Mouse (Mus musculus): ENCODE measurements around the gene Oma1. TPM values are rescaled to one million over a fixed set of nuclear protein-coding genes. Genes with fewer than 3 reads are reported as not detected.

Gene Oma1
- polyA plus RNA-seq, 1 experiment = 17.1 TPM

- Histone ChIP-seq H3K4me3 (ENCODE audit: insufficient read depth, low read length) (no peak overlapping the region), H3K27ac (ENCODE audit: insufficient read depth, low read length) (no peak overlapping the region)
- TF ChIP-seq CTCF (IDR thresholded peaks at IDR 0.05; ENCODE audit: borderline replicate concordance, insufficient read depth, low read length) (no peak), POLR2A (IDR thresholded peaks at IDR 0.05; ENCODE audit: low read depth, low read length) (no peak)
These were observed 35.6 kb downstream of the Oma1 start for GRCm38 (mm10) chr4:103349219-103349618.

GRCm38 (mm10) chr4:103352926-103353325 lies 39.3 kb downstream of the Oma1 start:
- no peaks in the 10 kb centered on the region for H3K4me1 ChIP-seq (ENCODE audit: control insufficient read depth, insufficient read depth, low read length)
- no peak for TF ChIP-seq POLR2A (IDR thresholded peaks at IDR 0.05; ENCODE audit: low read depth, low read length)
- no peak for TF ChIP-seq CTCF (IDR thresholded peaks at IDR 0.05; ENCODE audit: borderline replicate concordance, insufficient read depth, low read length)
- H3K27ac ChIP-seq (ENCODE audit: insufficient read depth, low read length) = no peak overlapping the region
- no peak overlapping the region for H3K4me3 ChIP-seq (ENCODE audit: insufficient read depth, low read length)

More at GRCm38 (mm10) chr4:103349219-103349618, 35.6 kb downstream of the Oma1 start:
- no peaks in the 10 kb centered on the region for H3K4me1 ChIP-seq (ENCODE audit: control insufficient read depth, insufficient read depth, low read length)

- Histone ChIP-seq H3K4me3 (ENCODE audit: insufficient read depth, low read length) (no peak overlapping the region), H3K27ac (ENCODE audit: insufficient read depth, low read length) (no peak overlapping the region), H3K4me1 (ENCODE audit: control insufficient read depth, insufficient read depth, low read length) (no peaks in the 10 kb centered on the region)
- no peak for TF ChIP-seq CTCF (IDR thresholded peaks at IDR 0.05; ENCODE audit: borderline replicate concordance, insufficient read depth, low read length)
- no peak for TF ChIP-seq POLR2A (IDR thresholded peaks at IDR 0.05; ENCODE audit: low read depth, low read length)
These were observed 43.8 kb downstream of the Oma1 start for GRCm38 (mm10) chr4:103357457-103357856.

GRCm38 (mm10) chr4:103358941-103359448 lies 45.4 kb downstream of the Oma1 start:
- Histone ChIP-seq H3K4me3 (ENCODE audit: insufficient read depth, low read length) (no peak overlapping the region), H3K4me1 (ENCODE audit: control insufficient read depth, insufficient read depth, low read length) (no peaks in the 10 kb centered on the region), H3K27ac (ENCODE audit: insufficient read depth, low read length) (no peak overlapping the region)
- no peak for TF ChIP-seq CTCF (IDR thresholded peaks at IDR 0.05; ENCODE audit: borderline replicate concordance, insufficient read depth, low read length)
- no peak for TF ChIP-seq POLR2A (IDR thresholded peaks at IDR 0.05; ENCODE audit: low read depth, low read length)

DNA sequence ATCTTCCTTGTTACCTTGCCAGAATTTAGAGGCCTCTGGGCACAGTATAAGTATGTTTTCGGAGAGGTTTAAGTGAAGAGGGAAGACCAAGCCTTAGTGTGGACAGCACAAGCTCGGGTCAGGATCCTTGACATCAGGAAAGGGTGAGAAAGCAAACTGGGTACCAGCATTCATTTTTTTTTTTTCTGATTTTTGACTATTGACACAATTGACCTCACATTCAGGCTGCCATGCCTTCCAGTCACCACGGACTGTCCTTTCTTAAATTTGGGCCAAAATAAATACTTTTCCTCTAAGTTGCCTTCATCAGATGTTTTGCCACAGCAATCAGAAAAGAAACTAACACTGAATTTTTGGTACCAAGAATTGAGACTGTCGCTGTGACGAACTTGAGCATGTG lies 68.6 kb downstream of the Oma1 start:
- H3K4me1 ChIP-seq (ENCODE audit: control insufficient read depth, insufficient read depth, low read length) = no peaks in the 10 kb centered on the region
- H3K4me3 ChIP-seq (ENCODE audit: insufficient read depth, low read length) = no peak overlapping the region
- TF ChIP-seq CTCF (IDR thresholded peaks at IDR 0.05; ENCODE audit: borderline replicate concordance, insufficient read depth, low read length) = no peak
- no peak overlapping the region for H3K27ac ChIP-seq (ENCODE audit: insufficient read depth, low read length)

DNA sequence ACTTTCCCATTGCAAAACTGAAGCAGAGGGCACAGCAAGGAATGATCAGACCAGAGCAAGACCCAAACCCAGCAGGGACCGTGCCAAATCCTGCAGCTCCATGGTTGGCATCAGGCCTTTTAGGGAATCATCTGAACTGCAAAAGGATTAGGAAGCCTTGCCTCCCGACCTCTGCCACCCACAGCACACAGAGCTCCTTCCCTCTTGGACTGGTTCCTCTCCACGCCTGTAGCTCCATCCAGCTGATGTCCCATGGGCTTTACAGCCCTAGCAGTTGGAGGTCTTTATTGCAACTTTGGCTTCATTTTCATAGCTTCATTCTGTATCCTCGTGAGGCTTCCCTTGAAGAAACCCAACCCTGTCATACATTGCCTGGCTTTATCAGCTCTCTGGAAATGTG lies 71.4 kb downstream of the Oma1 start:
- TF ChIP-seq CTCF (IDR thresholded peaks at IDR 0.05; ENCODE audit: borderline replicate concordance, insufficient read depth, low read length) = no peak
- H3K4me3 ChIP-seq (ENCODE audit: insufficient read depth, low read length) = no peak overlapping the region
- no peak overlapping the region for H3K27ac ChIP-seq (ENCODE audit: insufficient read depth, low read length)

GRCm38 (mm10) chr4:103385835-103386787 lies 72.5 kb downstream of the Oma1 start:
- H3K27ac ChIP-seq (ENCODE audit: insufficient read depth, low read length) = no peak overlapping the region
- TF ChIP-seq CTCF (IDR thresholded peaks at IDR 0.05; ENCODE audit: borderline replicate concordance, insufficient read depth, low read length) (no peak), POLR2A (IDR thresholded peaks at IDR 0.05; ENCODE audit: low read depth, low read length) (no peak)
- no peak overlapping the region for H3K4me3 ChIP-seq (ENCODE audit: insufficient read depth, low read length)
- H3K4me1 ChIP-seq (ENCODE audit: control insufficient read depth, insufficient read depth, low read length) = no peaks in the 10 kb centered on the region

More for the DNA sequence above, 71.4 kb downstream of the Oma1 start:
- no peaks in the 10 kb centered on the region for H3K4me1 ChIP-seq (ENCODE audit: control insufficient read depth, insufficient read depth, low read length)

DNA sequence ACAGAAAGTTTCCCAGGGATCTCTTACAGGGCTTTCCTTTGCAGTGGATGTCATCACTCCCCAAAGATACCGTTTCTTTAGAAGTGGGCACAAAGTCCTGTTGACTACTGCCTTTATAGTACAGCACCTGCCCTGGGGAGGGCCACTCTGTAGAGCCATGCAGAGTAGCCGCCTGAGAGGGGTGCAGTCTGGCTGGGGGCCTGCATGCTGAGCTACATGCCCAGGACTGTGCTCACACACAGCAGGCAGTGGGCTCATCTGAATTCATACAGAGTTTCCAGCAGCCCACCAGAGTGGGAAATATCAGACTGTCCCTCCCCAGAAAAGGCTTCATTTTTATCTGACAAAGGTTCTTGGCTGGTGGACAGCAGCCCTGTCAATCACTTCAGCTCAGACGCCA lies 73.7 kb downstream of the Oma1 start:
- no peak for TF ChIP-seq CTCF (IDR thresholded peaks at IDR 0.05; ENCODE audit: borderline replicate concordance, insufficient read depth, low read length)
- TF ChIP-seq POLR2A (IDR thresholded peaks at IDR 0.05; ENCODE audit: low read depth, low read length) = no peak
- Histone ChIP-seq H3K27ac (ENCODE audit: insufficient read depth, low read length) (no peak overlapping the region), H3K4me1 (ENCODE audit: control insufficient read depth, insufficient read depth, low read length) (no peaks in the 10 kb centered on the region), H3K4me3 (ENCODE audit: insufficient read depth, low read length) (no peak overlapping the region)

DNA sequence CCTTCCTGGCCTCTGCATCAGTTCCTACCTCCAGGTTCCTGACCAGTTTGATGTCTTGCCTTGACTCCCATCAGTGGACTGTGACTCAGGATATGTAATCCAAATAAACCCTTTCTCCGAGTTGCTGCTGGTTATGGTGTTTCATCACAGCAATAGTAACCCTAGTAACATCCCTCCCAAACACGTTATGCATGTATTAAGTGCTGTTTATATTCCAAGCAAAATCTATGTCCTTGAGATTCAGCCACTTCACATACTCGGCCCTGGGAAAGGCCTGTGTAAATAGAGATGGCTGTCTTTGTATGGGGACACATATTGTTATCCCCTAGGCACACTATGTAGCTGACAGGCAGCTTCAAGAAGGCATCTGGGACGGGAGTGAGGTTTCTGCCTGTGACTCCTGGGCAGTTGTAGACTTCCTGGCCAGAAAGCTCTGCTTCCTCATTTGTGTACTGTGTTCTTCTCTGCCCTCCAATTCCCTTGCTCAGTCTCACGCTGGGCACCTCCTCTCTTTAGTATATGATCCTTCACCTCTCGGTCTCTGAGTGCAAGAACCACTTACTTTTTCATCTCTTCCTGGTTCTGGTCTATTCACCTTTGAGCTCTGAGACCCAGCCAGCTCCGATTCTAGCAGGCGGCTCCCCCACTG lies 75.0 kb downstream of the Oma1 start:
- H3K27ac ChIP-seq (ENCODE audit: insufficient read depth, low read length) = no peak overlapping the region
- H3K4me1 ChIP-seq (ENCODE audit: control insufficient read depth, insufficient read depth, low read length) = no peaks in the 10 kb centered on the region
- TF ChIP-seq POLR2A (IDR thresholded peaks at IDR 0.05; ENCODE audit: low read depth, low read length) (no peak), CTCF (IDR thresholded peaks at IDR 0.05; ENCODE audit: borderline replicate concordance, insufficient read depth, low read length) (no peak)
- H3K4me3 ChIP-seq (ENCODE audit: insufficient read depth, low read length) = no peak overlapping the region

DNA sequence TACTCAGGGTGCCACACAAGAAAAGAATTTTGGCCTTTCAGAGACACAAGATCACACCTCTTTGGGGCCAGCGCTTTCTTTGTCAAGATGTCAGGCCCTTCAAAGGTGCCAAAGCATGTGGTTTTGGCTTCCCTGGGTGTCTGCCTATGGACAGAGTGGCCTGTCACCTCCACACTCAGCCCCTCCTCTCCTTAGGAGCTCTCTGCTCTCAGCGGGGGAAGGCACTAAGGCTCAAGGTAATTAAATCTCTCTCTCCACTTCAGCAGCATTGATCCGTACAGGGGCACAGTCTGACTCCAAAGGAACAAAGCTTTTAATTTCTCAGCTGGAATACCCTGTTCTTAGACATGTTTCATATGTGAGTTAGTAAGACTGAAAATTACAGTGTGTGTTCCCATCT lies 76.0 kb downstream of the Oma1 start:
- no peaks in the 10 kb centered on the region for H3K4me1 ChIP-seq (ENCODE audit: control insufficient read depth, insufficient read depth, low read length)
- H3K27ac ChIP-seq (ENCODE audit: insufficient read depth, low read length) = no peak overlapping the region
- TF ChIP-seq CTCF (IDR thresholded peaks at IDR 0.05; ENCODE audit: borderline replicate concordance, insufficient read depth, low read length) = no peak
- no peak for TF ChIP-seq POLR2A (IDR thresholded peaks at IDR 0.05; ENCODE audit: low read depth, low read length)
- no peak overlapping the region for H3K4me3 ChIP-seq (ENCODE audit: insufficient read depth, low read length)

Data from embryonic fibroblast, embryonic 13.5 days (primary cell).